Mouse (Mus musculus) midbrain, embryonic 12.5 days (tissue): ENCODE results near the gene Rsl24d1. TPM values are rescaled to one million over a fixed set of nuclear protein-coding genes. Genes with fewer than 3 reads are reported as not detected.

ENCODE experiments used
- ATAC-seq: fragments of 200-750 bp; cut with Nextera tagmentation; 2 replicates; pipeline ENCODE4 v1.8.0; 2017; ENCODE audit warnings: low read depth, moderate TSS enrichment, moderate library complexity; ENCODE audit not compliant: low FRiP score
- H3K27ac ChIP-seq: fragments of 300-500 bp; sonication (generic); replicated peaks from 2 replicates; pipeline ENCODE4 v1.5.1; 2016; ENCODE audit warnings: mild to moderate bottlenecking
- H3K27me3 ChIP-seq: fragments of 300-500 bp; sonication (generic); 2 replicates; pipeline ENCODE4 v1.6.1; 2016; ENCODE audit warnings: mild to moderate bottlenecking
- H3K36me3 ChIP-seq: fragments of 300-500 bp; sonication (generic); 2 replicates; pipeline ENCODE4 v1.6.1; 2016
- H3K4me1 ChIP-seq: fragments of 300-500 bp; sonication (generic); 2 replicates; pipeline ENCODE4 v1.6.1; 2016
- H3K4me2 ChIP-seq: fragments of 300-500 bp; sonication (generic); replicated peaks from 2 replicates; pipeline ENCODE4 v1.6.1; 2016; ENCODE audit warnings: mild to moderate bottlenecking, moderate library complexity
- H3K4me3 ChIP-seq: fragments of 300-500 bp; sonication (generic); 2 replicates; pipeline ENCODE4 v1.5.1; 2016; ENCODE audit warnings: mild to moderate bottlenecking
- H3K9ac ChIP-seq: fragments of 300-500 bp; sonication (generic); replicated peaks from 2 replicates; pipeline ENCODE4 v1.6.1; 2016; ENCODE audit warnings: mild to moderate bottlenecking, moderate library complexity
- H3K9me3 ChIP-seq: fragments of 300-500 bp; sonication (generic); 2 replicates; pipeline ENCODE4 v1.6.1; 2016; ENCODE audit warnings: mild to moderate bottlenecking
- WGBS: fragments of 180-500 bp; shearing (Covaris S2); methylation state at CpG from one replicate; pipeline ENCODE4 v1.1.7; 2016; 5-methylcytosine and 5-hydroxymethylcytosine counted together
- polyA plus RNA-seq: library from polyadenylated mRNA; unstranded; fragments of >200 nt; fragmentation: Nextera tagmentation; extraction: Ambion mirVana; gene quantifications from 2 replicates; pipeline ENCODE4 v1.2.1, GENCODE M21; 2016

The Rsl24d1 gene
- polyA plus RNA-seq, 1 experiment from 2014 or later: 127 TPM

DNA sequence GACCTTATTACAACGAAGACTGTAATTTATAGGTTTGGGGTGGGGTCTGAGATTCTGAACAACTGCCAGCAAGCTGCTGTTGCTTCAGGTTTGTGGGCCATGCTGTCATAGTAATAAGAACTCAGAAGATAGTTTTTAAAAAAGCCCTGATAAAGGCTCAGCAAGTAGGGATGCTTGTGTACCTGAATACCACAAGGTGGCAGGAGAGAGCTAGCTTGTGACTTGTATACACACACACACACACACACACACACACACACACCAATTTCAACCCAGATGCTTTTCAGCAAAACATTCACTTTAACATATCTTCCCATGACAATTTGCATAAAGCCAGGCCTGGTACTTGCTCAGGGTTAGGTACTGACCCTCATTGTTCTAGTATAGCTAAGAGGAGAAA is 46.0 kb downstream of the Rsl24d1 start:
- no peak for ATAC-seq
- Histone ChIP-seq H3K4me2 (no peak overlapping the region), H3K27ac (no peak overlapping the region), H3K27me3 (peaks cover 5% of the 10 kb centered on the region), H3K4me3 (no peak overlapping the region), H3K9ac (no peak overlapping the region), H3K36me3 (no peaks in the 10 kb centered on the region), H3K4me1 (no peaks in the 10 kb centered on the region), H3K9me3 (no peaks in the 10 kb centered on the region)
- WGBS: 45% methylated on average over 1 of the region's 1 CpGs

DNA sequence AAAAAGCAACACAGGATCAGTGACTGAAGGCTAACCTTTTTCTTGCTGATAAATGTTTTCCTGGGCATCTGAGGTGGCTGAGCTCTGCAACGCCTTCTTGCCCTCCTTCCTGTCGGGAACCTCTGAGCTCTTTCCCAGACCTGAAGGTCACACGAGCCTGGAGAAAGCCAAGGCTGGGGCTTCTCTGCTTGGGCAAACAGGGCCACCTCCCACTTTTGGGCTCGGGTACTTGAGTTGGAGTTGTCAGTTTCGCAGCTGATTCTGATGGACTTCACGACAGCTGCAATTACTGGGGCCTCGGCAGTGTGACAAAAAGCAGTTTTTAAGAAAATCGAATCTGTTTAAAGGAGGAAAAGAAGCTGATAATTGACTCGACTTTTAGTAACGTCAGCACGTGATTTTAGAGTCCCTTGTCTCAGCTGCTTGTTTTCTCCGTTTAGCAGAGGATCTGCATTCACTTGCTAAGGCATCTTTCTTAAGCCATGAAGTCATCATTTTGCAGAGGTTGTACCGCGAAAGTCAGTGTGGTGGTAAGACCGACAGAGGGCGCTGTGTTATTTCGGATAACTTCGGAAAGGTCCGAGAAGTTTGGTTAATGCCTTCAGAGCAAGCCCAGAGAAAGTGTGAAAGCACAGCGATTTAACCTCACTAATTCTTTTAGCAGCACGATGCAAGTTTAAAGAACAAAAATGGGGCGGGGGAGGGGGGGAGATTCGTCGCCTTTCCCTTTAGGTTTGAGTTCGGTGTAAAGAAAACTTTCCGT is 49.5 kb downstream of the Rsl24d1 start:
- Histone ChIP-seq H3K4me2 (peak overlapping the region; percentile 47), H3K4me1 (no peaks in the 10 kb centered on the region), H3K9me3 (no peaks in the 10 kb centered on the region), H3K27me3 (peaks cover 5% of the 10 kb centered on the region), H3K36me3 (no peaks in the 10 kb centered on the region), H3K27ac (no peak overlapping the region), H3K4me3 (peak overlapping the region; percentile 18; the same call in 1 of the 2 replicates), H3K9ac (no peak overlapping the region)
- 21% methylated on average over 26 of the region's 26 CpGs for WGBS
- peak; percentile 69; the same call in 1 of the 2 replicates for ATAC-seq

DNA sequence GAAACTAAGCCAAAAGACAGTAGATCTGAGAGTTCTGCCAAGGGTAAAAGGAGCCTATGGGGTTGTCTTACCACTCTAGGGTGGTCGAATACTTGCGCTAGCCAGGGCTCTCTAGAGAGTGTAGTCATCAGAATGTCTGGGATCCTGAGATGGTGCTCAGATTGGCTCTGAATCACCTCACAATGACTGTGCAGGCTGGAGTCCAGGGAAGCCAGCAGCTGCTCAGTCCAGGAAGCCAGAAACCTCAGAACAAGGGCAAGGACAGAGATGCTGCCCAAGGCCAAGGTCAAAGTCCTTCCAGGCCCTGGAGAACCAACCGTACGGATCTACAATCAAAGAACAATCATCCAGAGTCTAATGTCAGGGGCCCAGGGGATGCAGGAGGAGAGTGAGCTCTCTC is 52.4 kb downstream of the Rsl24d1 start:
- Histone ChIP-seq H3K36me3 (no peaks in the 10 kb centered on the region), H3K4me2 (no peak overlapping the region), H3K27me3 (peaks cover 5% of the 10 kb centered on the region), H3K27ac (no peak overlapping the region), H3K4me3 (no peak overlapping the region), H3K9ac (no peak overlapping the region), H3K4me1 (no peaks in the 10 kb centered on the region), H3K9me3 (no peaks in the 10 kb centered on the region)
- 92% methylated on average over 4 of the region's 4 CpGs for WGBS
- ATAC-seq: no peak

Other genes with a start within 250 kb of the Rsl24d1 start
- 11.4 and 13.7 TPM in 2 replicates for gene Pygo1, start 187.8 kb upstream of the Rsl24d1 start, polyA plus RNA-seq
- 1.6 and 1.9 TPM in 2 replicates for gene Dyx1c1, start 154.6 kb upstream of the Rsl24d1 start, polyA plus RNA-seq
- 0.54 TPM in 1 of 2 replicates, not detected in the other for gene Gm44503, start 154.6 kb upstream of the Rsl24d1 start, polyA plus RNA-seq
- gene Ccpg1os, start 128.0 kb upstream of the Rsl24d1 start, polyA plus RNA-seq: 24.1 and 27.3 TPM in 2 replicates
- 33.0 and 36.7 TPM in 2 replicates for gene Ccpg1, start 128.0 kb upstream of the Rsl24d1 start, polyA plus RNA-seq
- 12.6 TPM in 2 replicates for gene Pigb, start 73.0 kb upstream of the Rsl24d1 start, polyA plus RNA-seq
- gene Rab27a, start 68.6 kb upstream of the Rsl24d1 start, polyA plus RNA-seq: 1.1 and 1.5 TPM in 2 replicates
- gene Khdc3, start 11.6 kb upstream of the Rsl24d1 start, polyA plus RNA-seq: not detected in 2 replicates
- gene Gm20509, start 11.0 kb upstream of the Rsl24d1 start, polyA plus RNA-seq: not detected in 2 replicates